Mouse (Mus musculus) activated CD4-positive, CD25-positive, alpha-beta regulatory T cell, adult 4 months (primary cell): ENCODE data around the gene Tdpoz3. TPM values are rescaled to one million over a fixed set of nuclear protein-coding genes. Genes with fewer than 3 reads are reported as not detected.
"Not testable (repeated sequence)": the region's sequence is repeated elsewhere in the genome, so short reads cannot be mapped to it uniquely, and the experiment has no call there.

Experiments
- ATAC-seq: one replicate; pipeline ENCODE4 v1.8.0; 2017
- polyA plus RNA-seq, 2 experiments: library from polyadenylated mRNA; unstranded; fragments of 100-300 nt; shearing (Covaris generic); gene quantifications; one replicate each; pipeline ENCODE4 v1.2.1; 2017

Gene Tdpoz3
- polyA plus RNA-seq = not detected

DNA sequence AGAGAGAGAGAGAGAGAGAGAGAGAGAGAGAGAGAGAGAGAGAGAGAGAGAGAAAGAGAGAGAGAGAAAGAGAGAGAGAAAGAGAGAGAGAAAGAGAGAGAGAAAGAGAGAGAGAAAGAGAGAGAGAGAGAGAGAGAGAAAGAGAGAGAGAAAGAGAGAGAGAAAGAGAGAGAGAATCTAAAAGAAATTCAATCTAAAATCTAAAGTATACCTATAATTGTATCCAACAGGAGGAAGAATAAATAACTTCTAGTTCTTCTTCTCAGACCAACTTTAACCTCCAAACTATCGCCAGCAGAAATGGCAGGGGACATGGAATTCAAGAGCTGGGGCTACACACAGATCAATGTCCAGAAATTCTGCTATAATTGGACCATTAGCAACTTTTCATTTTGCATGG lies at the start of gene Tdpoz3:
Gene Tdpoz3, plus strand, starts transcription at position 301 of the 400 bp plus-strand sequence.
- not testable (repeated sequence) for ATAC-seq

- not testable (repeated sequence) for ATAC-seq
These were observed 29.7 kb upstream of the Tdpoz3 start, which contains the start of gene Tdpoz4 for GRCm38 (mm10) chr3:93796098-93796497. Gene Tdpoz4, plus strand, starts transcription at chr3:93796398.

GRCm38 (mm10) chr3:93813341-93813740 lies 12.5 kb upstream of the Tdpoz3 start:
- not testable (repeated sequence) for ATAC-seq

- ATAC-seq = not testable (repeated sequence)
These were observed 33.1 kb downstream of the Tdpoz3 start for GRCm38 (mm10) chr3:93858957-93859356.

DNA sequence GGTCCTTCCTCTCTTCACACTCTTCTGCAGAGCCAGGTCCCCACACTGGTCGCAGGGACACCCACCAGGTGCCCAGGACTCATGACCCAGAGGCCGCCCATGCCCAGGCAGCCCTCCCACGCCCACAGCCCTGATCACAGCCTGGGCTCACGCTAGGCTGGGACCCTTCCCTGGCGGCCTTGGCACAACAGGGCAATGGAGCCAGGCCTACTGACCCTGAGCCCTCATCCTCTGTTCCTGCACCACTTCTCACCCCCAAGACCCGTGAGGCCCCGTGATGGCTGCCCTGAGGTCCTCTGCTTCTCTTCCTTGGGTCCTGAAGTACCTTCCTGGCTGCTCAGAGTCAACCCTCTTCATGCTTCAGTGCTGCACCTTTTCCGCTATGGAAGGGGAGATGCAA lies 44.8 kb downstream of the Tdpoz3 start:
- not testable (repeated sequence) for ATAC-seq

Other genes starting within 250 kb of the Tdpoz3 start
- gene Tdpoz2, start 173.3 kb upstream of the Tdpoz3 start, polyA plus RNA-seq = not detected
- not detected for gene Tdpoz1, start 149.7 kb upstream of the Tdpoz3 start, polyA plus RNA-seq
- not detected for gene Gm37596, start 132.9 kb upstream of the Tdpoz3 start, polyA plus RNA-seq
- not detected for gene Gm5773, start 53.0 kb upstream of the Tdpoz3 start, polyA plus RNA-seq
- gene Tdpoz4, start 29.6 kb upstream of the Tdpoz3 start, polyA plus RNA-seq = not detected
- not detected for gene Gm9117, start 117.5 kb downstream of the Tdpoz3 start, polyA plus RNA-seq
- gene Tdpoz5, start 135.3 kb downstream of the Tdpoz3 start, polyA plus RNA-seq = not detected
- gene Gm9125, start 228.9 kb downstream of the Tdpoz3 start, polyA plus RNA-seq = not detected
- not detected for gene Gm10697, start 246.6 kb downstream of the Tdpoz3 start, polyA plus RNA-seq